Mouse (Mus musculus) granulocyte monocyte progenitor cell, adult 5-6 weeks (primary cell): Measurements from ENCODE around the gene Nol12. TPM values are rescaled to one million over a fixed set of nuclear protein-coding genes. Genes with fewer than 3 reads are reported as not detected.

Experiments used
- ATAC-seq: replicated peaks from 2 replicates; pipeline ENCODE4 v1.8.0; 2016; ENCODE audit warnings: mild to moderate bottlenecking, moderate TSS enrichment, inconsistent platforms; ENCODE audit not compliant: poor library complexity, severe bottlenecking
- total RNA-seq, 2 experiments: library from RNA; stranded (forward) in 1 of 2; stranded (reverse) in 1 of 2; fragments of 200-712, 200-1000 nt in 1 of 2; fragments of >200 nt in 1 of 2; fragmentation: Nextera tagmentation in 1 of 2; gene quantifications; 2 replicates each; pipeline ENCODE4 v1.2.3; 2014 to 2017

Nol12 gene
- total RNA-seq, 2 experiments from 2014 or later, result 30.7 to 34.4 TPM

DNA sequence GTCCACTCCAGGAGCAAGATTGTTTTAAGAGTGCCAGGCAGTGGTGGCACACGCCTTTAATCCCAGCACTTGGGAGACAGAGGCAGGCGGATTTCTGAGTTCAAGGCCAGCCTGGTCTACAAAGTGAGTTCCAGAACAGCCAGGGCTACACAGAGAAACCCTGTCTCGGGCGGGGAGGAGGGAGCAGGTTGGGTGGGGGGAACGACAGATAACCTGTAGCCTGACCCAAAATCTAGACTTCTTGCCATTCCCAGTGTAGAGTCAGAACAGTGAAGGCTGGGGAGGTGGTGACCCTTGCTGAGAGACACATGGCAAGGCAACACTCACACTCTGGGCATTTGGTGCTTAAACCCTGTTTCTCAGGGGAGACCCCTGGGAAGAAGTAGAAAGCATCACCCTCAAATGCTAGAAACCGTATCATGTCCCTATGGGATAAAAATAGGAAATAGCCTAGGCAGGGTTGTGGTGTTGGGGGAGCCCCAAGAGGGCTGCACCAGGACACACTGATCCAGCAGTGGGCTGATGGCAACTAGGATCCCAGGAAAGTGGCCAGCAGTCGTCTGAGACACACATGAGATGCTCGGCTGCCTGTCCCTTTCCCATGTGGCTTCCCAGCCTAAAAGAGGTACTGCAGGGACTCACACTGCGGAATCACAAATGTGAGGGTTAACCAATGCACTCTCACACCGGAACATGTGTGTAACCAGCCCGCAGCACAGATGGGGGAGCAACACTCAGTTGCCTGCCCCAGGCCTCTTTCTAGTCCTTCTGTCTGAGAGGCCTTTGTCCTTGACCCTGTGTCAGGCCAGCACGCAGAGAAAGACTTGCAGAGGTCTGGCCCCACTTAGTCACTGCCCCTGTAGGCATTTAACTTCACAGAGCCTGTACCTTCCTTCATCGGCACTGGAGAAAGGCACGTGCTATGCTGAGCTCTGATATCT, 54.7 kb downstream of the Nol12 start:
- no peak for ATAC-seq

DNA sequence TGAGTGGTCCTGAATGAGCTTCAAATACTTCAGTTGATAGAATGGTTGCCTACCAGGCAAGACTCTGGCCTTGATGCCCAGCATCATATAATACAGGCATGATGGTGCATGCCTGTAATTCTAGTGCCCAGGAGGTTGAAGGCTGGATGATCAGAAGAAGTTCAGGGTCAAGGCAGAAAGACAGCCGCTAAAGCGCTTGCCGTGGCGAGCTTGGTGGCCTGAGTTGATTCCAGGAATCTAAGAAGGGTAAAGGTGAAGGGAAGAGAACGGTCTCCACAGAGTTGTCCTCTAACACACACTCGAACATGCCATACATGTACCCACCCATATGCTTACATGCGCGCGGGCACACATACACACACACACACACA, 55.3 kb downstream of the Nol12 start:
- ATAC-seq, result no peak

DNA sequence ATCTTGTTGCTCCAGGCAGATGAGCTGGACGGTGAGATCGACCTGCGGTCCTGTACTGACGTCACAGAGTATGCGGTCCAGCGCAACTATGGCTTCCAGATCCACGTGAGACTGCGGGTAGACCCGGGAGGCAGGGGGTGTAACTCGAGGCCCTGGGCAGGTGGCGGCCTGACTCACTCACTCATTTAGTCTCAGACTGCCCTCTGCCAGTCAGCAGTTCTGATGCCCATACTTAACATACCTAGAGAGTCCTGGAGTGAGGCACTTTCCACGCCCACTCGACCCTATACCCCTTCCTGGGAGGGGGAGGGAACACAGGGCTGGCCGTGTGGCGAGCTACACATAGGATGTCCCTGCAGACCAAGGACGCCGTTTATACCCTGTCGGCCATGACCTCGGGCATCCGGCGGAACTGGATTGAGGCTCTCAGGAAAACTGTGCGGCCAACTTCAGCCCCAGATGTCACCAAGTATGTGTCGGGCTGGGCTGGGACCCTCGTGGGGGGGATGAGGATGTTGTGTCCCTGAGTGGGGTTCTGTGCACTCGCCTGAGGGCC, 56.3 kb downstream of the Nol12 start:
- ATAC-seq, result no peak

DNA sequence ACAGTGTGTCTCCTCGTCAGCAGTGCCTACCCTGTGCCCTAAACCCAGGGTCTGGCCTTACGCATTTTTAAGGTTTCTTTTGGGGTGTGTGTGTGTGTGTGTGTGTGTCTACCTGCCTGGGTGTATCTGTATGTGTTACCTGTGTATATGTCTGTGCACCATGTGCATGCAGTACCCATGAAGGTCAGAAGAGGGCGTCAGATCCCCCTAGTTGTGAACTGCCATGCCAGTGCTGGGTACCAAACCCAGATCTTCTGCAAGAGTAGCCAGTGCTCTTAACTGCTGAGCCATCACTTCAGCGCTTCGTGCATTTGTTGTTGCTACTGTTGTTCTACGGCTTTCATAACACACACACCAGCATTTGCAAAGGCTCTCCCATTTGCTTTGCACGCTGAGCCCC, 57.5 kb downstream of the Nol12 start:
- no peak for ATAC-seq

DNA sequence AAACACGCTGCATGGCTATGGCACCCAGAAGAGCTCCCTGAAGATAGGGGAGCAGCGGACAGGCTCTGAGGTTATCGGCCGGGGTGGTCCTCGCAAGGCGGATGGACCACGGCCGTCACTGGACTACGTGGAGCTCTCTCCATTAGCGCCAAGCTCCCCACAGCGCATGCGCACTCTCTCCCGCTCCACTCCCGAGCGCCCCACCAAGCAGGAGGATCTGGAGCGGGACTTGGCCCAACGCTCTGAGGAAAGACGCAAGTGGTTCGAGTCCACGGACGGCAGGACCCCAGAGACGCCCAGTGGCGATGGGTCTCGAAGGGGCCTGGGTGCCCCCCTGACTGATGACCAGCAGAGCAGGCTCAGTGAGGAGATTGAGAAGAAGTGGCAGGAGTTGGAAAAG, 58.2 kb downstream of the Nol12 start:
- no peak for ATAC-seq

Other genes with a start within 250 kb of the Nol12 start
- not detected in 2 replicates for gene Elfn2, start 216.2 kb upstream of the Nol12 start, total RNA-seq (2014; fragmentation: Nextera tagmentation)
- not detected in 2 replicates for gene Elfn2, start 216.2 kb upstream of the Nol12 start, total RNA-seq (2017)
- gene Mfng, start 161.5 kb upstream of the Nol12 start, total RNA-seq (2014; fragmentation: Nextera tagmentation), result 31.2 and 34.9 TPM in 2 replicates
- gene Mfng, start 161.5 kb upstream of the Nol12 start, total RNA-seq (2017), result 4.5 and 8.2 TPM in 2 replicates
- not detected in 2 replicates for gene Card10, start 131.9 kb upstream of the Nol12 start, total RNA-seq (2014; fragmentation: Nextera tagmentation)
- gene Card10, start 131.9 kb upstream of the Nol12 start, total RNA-seq (2017), result 0.22 TPM in 1 of 2 replicates, not detected in the other
- gene Cdc42ep1, start 92.3 kb upstream of the Nol12 start, total RNA-seq (2014; fragmentation: Nextera tagmentation), result not detected in 2 replicates
- not detected in 2 replicates for gene Cdc42ep1, start 92.3 kb upstream of the Nol12 start, total RNA-seq (2017)
- gene Lgals2, start 79.4 kb upstream of the Nol12 start, total RNA-seq (2014; fragmentation: Nextera tagmentation), result not detected in 2 replicates
- gene Lgals2, start 79.4 kb upstream of the Nol12 start, total RNA-seq (2017), result not detected in 2 replicates
- gene Gga1, start 57.7 kb upstream of the Nol12 start, total RNA-seq (2014; fragmentation: Nextera tagmentation), result 46.3 and 48.6 TPM in 2 replicates
- 13.9 and 17.6 TPM in 2 replicates for gene Gga1, start 57.7 kb upstream of the Nol12 start, total RNA-seq (2017)
- gene Gm49510, start 35.3 kb upstream of the Nol12 start, total RNA-seq (2014; fragmentation: Nextera tagmentation), result not detected in 2 replicates
- 1.1 TPM in 1 of 2 replicates, not detected in the other for gene Gm49510, start 35.3 kb upstream of the Nol12 start, total RNA-seq (2017)
- 58.0 and 70.8 TPM in 2 replicates for gene Sh3bp1, start 35.2 kb upstream of the Nol12 start, total RNA-seq (2014; fragmentation: Nextera tagmentation)
- 19.3 and 29.4 TPM in 2 replicates for gene Sh3bp1, start 35.2 kb upstream of the Nol12 start, total RNA-seq (2017)
- 10.6 and 19.8 TPM in 2 replicates for gene Pdxp, start 21.0 kb upstream of the Nol12 start, total RNA-seq (2014; fragmentation: Nextera tagmentation)
- gene Pdxp, start 21.0 kb upstream of the Nol12 start, total RNA-seq (2017), result 4.0 and 6.4 TPM in 2 replicates
- 677 and 745 TPM in 2 replicates for gene Lgals1, start 8.2 kb upstream of the Nol12 start, total RNA-seq (2014; fragmentation: Nextera tagmentation)
- 746 and 991 TPM in 2 replicates for gene Lgals1, start 8.2 kb upstream of the Nol12 start, total RNA-seq (2017)
- gene Triobp, start 12.8 kb downstream of the Nol12 start, total RNA-seq (2014; fragmentation: Nextera tagmentation), result 44.7 and 55.4 TPM in 2 replicates
- gene Triobp, start 12.8 kb downstream of the Nol12 start, total RNA-seq (2017), result 20.6 and 32.3 TPM in 2 replicates
- gene H1f0, start 93.5 kb downstream of the Nol12 start, total RNA-seq (2014; fragmentation: Nextera tagmentation), result 10.6 and 17.0 TPM in 2 replicates
- gene H1f0, start 93.5 kb downstream of the Nol12 start, total RNA-seq (2017), result 19.6 and 24.4 TPM in 2 replicates
- gene Galr3, start 107.0 kb downstream of the Nol12 start, total RNA-seq (2014; fragmentation: Nextera tagmentation), result 0.73 TPM in 1 of 2 replicates, not detected in the other
- gene Galr3, start 107.0 kb downstream of the Nol12 start, total RNA-seq (2017), result 0.65 and 2.1 TPM in 2 replicates
- gene Ankrd54, start 128.0 kb downstream of the Nol12 start, total RNA-seq (2014; fragmentation: Nextera tagmentation), result 14.5 and 21.9 TPM in 2 replicates
- 14.0 and 20.8 TPM in 2 replicates for gene Ankrd54, start 128.0 kb downstream of the Nol12 start, total RNA-seq (2017)
- gene Eif3l, start 140.2 kb downstream of the Nol12 start, total RNA-seq (2014; fragmentation: Nextera tagmentation), result 228 and 235 TPM in 2 replicates
- 310 and 312 TPM in 2 replicates for gene Eif3l, start 140.2 kb downstream of the Nol12 start, total RNA-seq (2017)
- 7.6 and 13.5 TPM in 2 replicates for gene Micall1, start 174.0 kb downstream of the Nol12 start, total RNA-seq (2014; fragmentation: Nextera tagmentation)
- 4.1 and 7.1 TPM in 2 replicates for gene Micall1, start 174.0 kb downstream of the Nol12 start, total RNA-seq (2017)
- gene Polr2f, start 206.1 kb downstream of the Nol12 start, total RNA-seq (2014; fragmentation: Nextera tagmentation), result 60.5 and 134 TPM in 2 replicates
- gene Polr2f, start 206.1 kb downstream of the Nol12 start, total RNA-seq (2017), result 91.1 and 113 TPM in 2 replicates
- gene 1700088E04Rik, start 206.3 kb downstream of the Nol12 start, total RNA-seq (2014; fragmentation: Nextera tagmentation), result not detected in 2 replicates
- gene 1700088E04Rik, start 206.3 kb downstream of the Nol12 start, total RNA-seq (2017), result not detected in 2 replicates
- gene Sox10, start 230.3 kb downstream of the Nol12 start, total RNA-seq (2014; fragmentation: Nextera tagmentation), result not detected in 2 replicates
- gene Sox10, start 230.3 kb downstream of the Nol12 start, total RNA-seq (2017), result not detected in 2 replicates